Mouse (Mus musculus): ENCODE data around the gene Fam126a. TPM values are rescaled to one million over a fixed set of nuclear protein-coding genes. Genes with fewer than 3 reads are reported as not detected.

The Fam126a gene
- 28.3 TPM for polyA plus RNA-seq (2014; fragmentation: Illumina TruSeq; extraction: RNeasy Lipid Tissue Mini Kit (QIAGEN cat#74804); ENCODE audit: low read depth, low replicate concordance)

GRCm38 (mm10) chr5:24030579-24030969, at the start of gene Fam126a:
Fam126a (minus strand) TSS chr5:24030690.

Other genes starting within 250 kb of the Fam126a start
- 23.6 TPM for gene Pus7, start 247.0 kb downstream of the Fam126a start, polyA plus RNA-seq (2014; fragmentation: Illumina TruSeq; extraction: RNeasy Lipid Tissue Mini Kit (QIAGEN cat#74804); ENCODE audit: low read depth, low replicate concordance)
- 22.3 TPM for gene Rint1, start 243.0 kb downstream of the Fam126a start, polyA plus RNA-seq (2014; fragmentation: Illumina TruSeq; extraction: RNeasy Lipid Tissue Mini Kit (QIAGEN cat#74804); ENCODE audit: low read depth, low replicate concordance)
- gene Tomm7, start 186.5 kb downstream of the Fam126a start, polyA plus RNA-seq (2014; fragmentation: Illumina TruSeq; extraction: RNeasy Lipid Tissue Mini Kit (QIAGEN cat#74804); ENCODE audit: low read depth, low replicate concordance): 51.1 TPM
- 67.2 TPM for gene Klhl7, start 69.9 kb upstream of the Fam126a start, polyA plus RNA-seq (2014; fragmentation: Illumina TruSeq; extraction: RNeasy Lipid Tissue Mini Kit (QIAGEN cat#74804); ENCODE audit: low read depth, low replicate concordance)
- 7.7 TPM for gene Nupl2, start 134.3 kb upstream of the Fam126a start, polyA plus RNA-seq (2014; fragmentation: Illumina TruSeq; extraction: RNeasy Lipid Tissue Mini Kit (QIAGEN cat#74804); ENCODE audit: low read depth, low replicate concordance)